Mouse (Mus musculus) ES-Bruce4 (cell line): ENCODE measurements around the gene Mogat2. TPM values are rescaled to one million over a fixed set of nuclear protein-coding genes. Genes with fewer than 3 reads are reported as not detected.

ENCODE experiments used
- H3K27ac ChIP-seq: 2 replicates; pipeline ENCODE4 v1.5.1; 2012; ENCODE audit warnings: low read length, inconsistent platforms; ENCODE audit not compliant: insufficient read depth
- H3K27me3 ChIP-seq: 2 replicates; pipeline ENCODE4 v1.6.1; 2012; ENCODE audit warnings: mild to moderate bottlenecking, low read length, inconsistent platforms; ENCODE audit not compliant: control insufficient read depth, poor library complexity, insufficient read depth, severe bottlenecking
- H3K36me3 ChIP-seq: 2 replicates; pipeline ENCODE4 v1.6.1; 2012; ENCODE audit warnings: inconsistent platforms, mild to moderate bottlenecking, low read length, moderate library complexity; ENCODE audit not compliant: control insufficient read depth, poor library complexity, insufficient read depth, severe bottlenecking
- H3K4me1 ChIP-seq: one replicate; pipeline ENCODE4 v1.8.1; 2011; ENCODE audit warnings: low read length; ENCODE audit not compliant: control insufficient read depth, insufficient read depth
- H3K4me3 ChIP-seq: 2 replicates; pipeline ENCODE4 v1.5.1; 2011; ENCODE audit warnings: low read depth, mild to moderate bottlenecking, low read length
- H3K9ac ChIP-seq: 2 replicates; pipeline ENCODE4 v1.6.1; 2012; ENCODE audit warnings: low read depth, mild to moderate bottlenecking, inconsistent platforms; ENCODE audit not compliant: poor library complexity, severe bottlenecking
- H3K9me3 ChIP-seq: replicated peaks from 2 replicates; pipeline ENCODE4 v1.6.1; 2012; ENCODE audit warnings: mild to moderate bottlenecking, low read length, inconsistent platforms; ENCODE audit not compliant: control insufficient read depth, poor library complexity, insufficient read depth, severe bottlenecking
- CTCF ChIP-seq: IDR thresholded peaks from one replicate; pipeline ENCODE4 v1.8.1; 2011; ENCODE audit warnings: low read depth, low read length
- EP300 ChIP-seq: IDR thresholded peaks from 2 replicates; pipeline ENCODE4 v1.6.1; 2011; ENCODE audit warnings: low read depth, low read length; ENCODE audit not compliant: insufficient read depth
- POLR2A ChIP-seq: IDR thresholded peaks from one replicate; pipeline ENCODE4 v1.8.1; 2011; ENCODE audit warnings: low read length; ENCODE audit not compliant: insufficient read depth
- polyA plus RNA-seq: library from polyadenylated mRNA; stranded (reverse); fragments of >200 nt; gene quantifications from 2 replicates; pipeline ENCODE4 v1.2.4, GENCODE M21; 2011; ENCODE audit warnings: low read depth; ENCODE audit not compliant: missing spikeins, insufficient read depth, insufficient read length

Gene Mogat2
- polyA plus RNA-seq, 1 experiment: 9.3 TPM

DNA sequence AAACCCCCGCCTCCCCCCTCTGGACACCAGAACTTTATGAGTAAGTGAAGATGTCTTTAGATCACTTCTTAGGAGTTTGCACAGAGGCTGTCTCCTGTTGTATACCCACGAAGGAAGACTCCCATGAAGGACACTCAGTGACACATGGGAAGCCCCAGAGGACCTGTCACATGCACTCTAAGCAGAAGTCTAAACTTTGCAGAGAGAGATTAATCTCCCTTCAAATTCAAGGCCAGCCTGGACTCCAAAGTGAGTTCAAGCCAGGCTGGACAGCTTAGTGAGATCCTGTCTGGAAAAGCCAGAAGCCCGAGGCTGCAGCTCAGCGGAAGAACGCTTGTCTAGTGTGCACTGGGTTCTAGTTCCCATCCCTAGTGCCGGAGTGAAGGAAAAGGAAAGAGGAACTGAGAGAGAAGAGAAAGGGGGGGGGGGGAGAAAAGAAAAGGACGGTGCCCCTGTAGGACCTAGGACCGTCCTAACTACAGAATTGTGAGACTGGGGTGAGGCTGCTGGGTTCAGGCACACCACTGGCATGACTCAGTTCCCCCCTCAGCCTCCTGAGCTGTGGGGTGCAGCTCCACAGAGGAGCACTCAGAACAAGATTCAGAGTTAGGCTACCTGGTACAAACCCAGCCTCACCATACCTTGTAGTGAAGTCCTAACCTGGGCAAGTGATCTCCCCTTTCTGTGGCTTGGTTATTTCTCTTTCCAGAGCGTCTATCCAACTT, 38.8 kb downstream of the Mogat2 start:
- Histone ChIP-seq H3K4me3 (no peak overlapping the region), H3K4me1 (no peaks in the 10 kb centered on the region), H3K9ac (no peak overlapping the region), H3K27ac (no peak overlapping the region), H3K27me3 (no peaks in the 10 kb centered on the region), H3K36me3 (no peaks in the 10 kb centered on the region), H3K9me3 (no peaks in the 10 kb centered on the region; the same call in 1 of the 2 replicates)
- no peak for TF ChIP-seq CTCF
- TF ChIP-seq EP300: no peak
- no peak for TF ChIP-seq POLR2A

- H3K4me3 ChIP-seq: no peak overlapping the region
These were observed 39.6 kb downstream of the Mogat2 start for GRCm38 (mm10) chr7:99198811-99199210.

GRCm38 (mm10) chr7:99194511-99194910, 43.9 kb downstream of the Mogat2 start:
- no peaks in the 10 kb centered on the region; the same call in 1 of the 2 replicates for H3K27me3 ChIP-seq
- TF ChIP-seq POLR2A: no peak
- no peak for TF ChIP-seq EP300
- TF ChIP-seq CTCF: no peak
- no peak overlapping the region for H3K9ac ChIP-seq
- no peaks in the 10 kb centered on the region; the same call in 1 of the 2 replicates for H3K9me3 ChIP-seq
- no peaks in the 10 kb centered on the region for H3K36me3 ChIP-seq
- H3K27ac ChIP-seq: no peak overlapping the region
- H3K4me3 ChIP-seq: no peak overlapping the region
- no peaks in the 10 kb centered on the region for H3K4me1 ChIP-seq

More at GRCm38 (mm10) chr7:99198811-99199210, 39.6 kb downstream of the Mogat2 start:
- H3K9me3 ChIP-seq: no peaks in the 10 kb centered on the region; the same call in 1 of the 2 replicates
- no peaks in the 10 kb centered on the region for H3K36me3 ChIP-seq
- TF ChIP-seq CTCF (no peak), POLR2A (no peak), EP300 (no peak)
- no peak overlapping the region for H3K27ac ChIP-seq
- H3K9ac ChIP-seq: no peak overlapping the region
- no peaks in the 10 kb centered on the region for H3K27me3 ChIP-seq
- H3K4me1 ChIP-seq: no peaks in the 10 kb centered on the region

- Histone ChIP-seq H3K36me3 (no peaks in the 10 kb centered on the region), H3K4me3 (no peak overlapping the region), H3K4me1 (no peaks in the 10 kb centered on the region), H3K9ac (no peak overlapping the region), H3K9me3 (no peaks in the 10 kb centered on the region; the same call in 1 of the 2 replicates), H3K27me3 (no peaks in the 10 kb centered on the region; the same call in 1 of the 2 replicates), H3K27ac (no peak overlapping the region)
- TF ChIP-seq CTCF (no peak), POLR2A (no peak), EP300 (no peak)
These were observed 44.5 kb downstream of the Mogat2 start for GRCm38 (mm10) chr7:99193926-99194325.

DNA sequence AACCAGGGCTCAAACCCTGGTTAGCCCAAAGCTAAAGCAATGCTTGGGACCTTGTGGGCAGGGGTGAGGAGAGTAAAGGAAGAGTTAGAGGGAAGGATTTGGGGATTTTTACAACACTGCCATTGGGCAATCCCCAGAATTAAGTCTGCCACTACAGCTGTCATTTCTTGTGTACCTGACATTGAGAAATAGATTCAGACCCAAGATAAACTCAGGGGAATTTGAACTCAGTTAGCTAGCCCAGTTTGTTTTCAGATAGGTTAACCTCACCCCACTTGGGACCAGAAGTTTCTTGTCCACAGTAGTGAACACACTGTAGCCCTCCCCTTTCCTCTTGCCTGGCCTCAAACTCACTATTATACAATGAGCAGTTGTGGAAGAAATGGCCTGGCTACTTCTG, 47.0 kb downstream of the Mogat2 start:
- H3K27me3 ChIP-seq: no peaks in the 10 kb centered on the region; the same call in 1 of the 2 replicates

GRCm38 (mm10) chr7:99189885-99190284, 48.5 kb downstream of the Mogat2 start:
- no peak for TF ChIP-seq EP300
- TF ChIP-seq POLR2A: no peak
- TF ChIP-seq CTCF: no peak

More for the DNA sequence above, 47.0 kb downstream of the Mogat2 start:
- Histone ChIP-seq H3K9ac (no peak overlapping the region), H3K36me3 (no peaks in the 10 kb centered on the region), H3K4me1 (no peaks in the 10 kb centered on the region), H3K9me3 (no peaks in the 10 kb centered on the region; the same call in 1 of the 2 replicates), H3K27ac (no peak overlapping the region), H3K4me3 (no peak overlapping the region)
- TF ChIP-seq POLR2A (no peak), EP300 (no peak), CTCF (no peak)

More at GRCm38 (mm10) chr7:99189885-99190284, 48.5 kb downstream of the Mogat2 start:
- no peaks in the 10 kb centered on the region; the same call in 1 of the 2 replicates for H3K27me3 ChIP-seq
- H3K9ac ChIP-seq: no peak overlapping the region
- no peaks in the 10 kb centered on the region; the same call in 1 of the 2 replicates for H3K9me3 ChIP-seq
- H3K4me1 ChIP-seq: no peaks in the 10 kb centered on the region
- H3K27ac ChIP-seq: no peak overlapping the region
- no peaks in the 10 kb centered on the region for H3K36me3 ChIP-seq
- no peak overlapping the region for H3K4me3 ChIP-seq
